Mouse (Mus musculus) heart, embryonic 11.5 days (tissue): Measurements from ENCODE around the gene Eipr1. TPM values are rescaled to one million over a fixed set of nuclear protein-coding genes. Genes with fewer than 3 reads are reported as not detected.

Source experiments
- ATAC-seq: fragments of 200-750 bp; cut with Nextera tagmentation; replicated peaks from 2 replicates; pipeline ENCODE4 v1.8.0; 2017; ENCODE audit warnings: moderate library complexity; ENCODE audit not compliant: insufficient number of reproducible peaks, low FRiP score, low TSS enrichment
- H3K27ac ChIP-seq: fragments of 300-500 bp; sonication (generic); 2 replicates; pipeline ENCODE4 v1.5.1; 2014; ENCODE audit warnings: mild to moderate bottlenecking, low read depth, low read length
- H3K27me3 ChIP-seq: fragments of 300-500 bp; sonication (generic); 2 replicates; pipeline ENCODE4 v1.6.1; 2014; ENCODE audit warnings: mild to moderate bottlenecking, low read length, mixed read lengths; ENCODE audit not compliant: control insufficient read depth, insufficient read depth
- H3K36me3 ChIP-seq: fragments of 300-500 bp; sonication (generic); 2 replicates; pipeline ENCODE4 v1.6.1; 2014; ENCODE audit warnings: mild to moderate bottlenecking, low read length, moderate library complexity, mixed read lengths; ENCODE audit not compliant: control insufficient read depth, insufficient read depth
- H3K4me1 ChIP-seq: fragments of 300-500 bp; sonication (generic); 2 replicates; pipeline ENCODE4 v1.6.1; 2014; ENCODE audit warnings: low read length; ENCODE audit not compliant: control insufficient read depth, insufficient read depth
- H3K4me2 ChIP-seq: fragments of 300-500 bp; sonication (generic); 2 replicates; pipeline ENCODE4 v1.6.1; 2014; ENCODE audit warnings: mild to moderate bottlenecking, moderate library complexity
- H3K4me3 ChIP-seq: fragments of 300-500 bp; sonication (generic); 2 replicates; pipeline ENCODE4 v1.5.1; 2014; ENCODE audit warnings: low read depth, low read length
- H3K9ac ChIP-seq: fragments of 300-500 bp; sonication (generic); 2 replicates; pipeline ENCODE4 v1.6.1; 2014; ENCODE audit warnings: mild to moderate bottlenecking, low read depth, low read length, moderate library complexity
- H3K9me3 ChIP-seq: fragments of 300-500 bp; sonication (generic); replicated peaks from 2 replicates; pipeline ENCODE4 v1.6.1; 2016; ENCODE audit warnings: low read length; ENCODE audit not compliant: control insufficient read depth
- WGBS: fragments of 180-500 bp; shearing (Covaris S2); extraction: QIAGEN DNeasy Blood & Tissue Kit; methylation state at CpG from one replicate; pipeline ENCODE4 v1.1.7; 2014; ENCODE audit not compliant: insufficient replicate concordance; 5-methylcytosine and 5-hydroxymethylcytosine counted together
- polyA plus RNA-seq: library from polyadenylated mRNA; unstranded; fragments of >200 nt; fragmentation: Nextera tagmentation; extraction: Ambion mirVana; gene quantifications from 2 replicates; pipeline ENCODE4 v1.2.1, GENCODE M21; 2014

The Eipr1 gene
- 26.0 and 27.5 TPM in 2 replicates for polyA plus RNA-seq

DNA sequence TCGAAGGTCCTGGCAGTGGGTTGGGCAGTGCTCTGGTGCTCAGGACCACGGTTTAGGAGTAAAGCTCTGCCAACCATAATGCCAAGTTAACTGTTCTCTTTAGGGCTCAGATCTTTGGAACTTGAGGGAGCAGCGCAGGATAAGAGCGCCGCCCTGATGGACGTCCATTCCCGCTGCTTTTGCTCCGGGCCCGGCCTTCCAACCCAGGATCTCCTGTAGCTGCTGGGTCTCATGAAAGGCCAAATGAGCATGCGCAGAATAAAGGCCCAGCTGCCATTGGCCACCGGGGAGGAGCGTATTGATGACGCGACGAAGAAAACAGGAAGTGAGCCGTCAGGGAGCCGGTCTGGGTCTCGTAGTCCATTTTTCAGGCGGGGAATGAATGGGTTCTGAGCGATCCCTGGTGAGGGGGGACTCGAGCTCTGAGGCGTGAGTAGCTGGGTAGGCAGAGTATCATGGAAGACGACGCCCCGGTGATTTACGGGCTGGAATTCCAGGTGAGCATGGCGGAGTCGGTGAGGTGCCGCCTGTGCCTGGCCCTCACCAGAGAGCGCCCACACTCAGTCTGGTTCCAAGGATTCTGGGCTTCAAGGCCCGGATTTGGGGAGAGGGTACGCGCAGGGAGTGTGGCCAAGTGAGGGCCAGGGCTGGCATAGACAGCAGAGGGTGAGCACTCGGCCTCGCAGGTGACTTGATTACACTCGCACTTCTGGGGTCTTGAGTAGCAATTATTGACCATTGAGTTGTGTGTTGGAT lies at the start of gene Eipr1:
Gene Eipr1, plus strand, starts transcription at position 296 of the 756 bp plus-strand sequence.
- no peaks in the 10 kb centered on the region for H3K27me3 ChIP-seq
- ATAC-seq = peak; percentile 81
- H3K4me1 ChIP-seq = 0 out of 2 replicates have a peak, but pooled peaks cover 7% of the 10 kb centered on the region
- H3K36me3 ChIP-seq = no peaks in the 10 kb centered on the region
- H3K9me3 ChIP-seq = no peaks in the 10 kb centered on the region
- H3K9ac ChIP-seq = peak within 1 kb of the TSS; percentile 79
- peak within 1 kb of the TSS; percentile 82 for H3K4me2 ChIP-seq
- 4% methylated on average over 36 of the region's 36 CpGs for WGBS
- H3K27ac ChIP-seq = peak within 1 kb of the TSS; percentile 30; the same call in 1 of the 2 replicates
- peak within 1 kb of the TSS; percentile 83 for H3K4me3 ChIP-seq

DNA sequence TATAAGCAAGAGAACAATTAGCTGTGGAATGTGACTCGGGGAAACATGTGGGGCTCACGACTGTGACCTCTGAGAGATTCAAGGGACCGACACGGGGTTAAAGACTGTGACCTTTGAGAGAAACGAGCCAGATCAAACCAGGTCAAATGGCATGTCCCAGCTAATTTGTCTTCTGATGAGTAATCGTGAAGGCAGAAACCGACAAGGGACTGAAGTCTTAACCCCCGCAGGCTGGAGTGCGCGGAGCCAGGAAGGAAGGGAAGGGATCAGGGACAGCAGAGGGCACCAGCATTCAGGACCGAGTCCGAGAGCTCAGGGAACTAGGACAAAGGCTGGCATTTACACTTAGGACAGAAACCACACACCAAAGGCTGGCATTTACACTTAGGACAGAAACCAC lies 47.2 kb upstream of the Eipr1 start:
- Histone ChIP-seq H3K9me3 (no peaks in the 10 kb centered on the region), H3K27me3 (0 out of 2 replicates have a peak, but pooled peaks cover 2% of the 10 kb centered on the region), H3K4me1 (peaks cover 12% of the 10 kb centered on the region), H3K4me3 (no peak overlapping the region), H3K27ac (no peak overlapping the region), H3K36me3 (no peaks in the 10 kb centered on the region), H3K9ac (no peak overlapping the region), H3K4me2 (no peak overlapping the region)
- 46% methylated on average over 12 of the region's 12 CpGs for WGBS
- no peak for ATAC-seq

DNA sequence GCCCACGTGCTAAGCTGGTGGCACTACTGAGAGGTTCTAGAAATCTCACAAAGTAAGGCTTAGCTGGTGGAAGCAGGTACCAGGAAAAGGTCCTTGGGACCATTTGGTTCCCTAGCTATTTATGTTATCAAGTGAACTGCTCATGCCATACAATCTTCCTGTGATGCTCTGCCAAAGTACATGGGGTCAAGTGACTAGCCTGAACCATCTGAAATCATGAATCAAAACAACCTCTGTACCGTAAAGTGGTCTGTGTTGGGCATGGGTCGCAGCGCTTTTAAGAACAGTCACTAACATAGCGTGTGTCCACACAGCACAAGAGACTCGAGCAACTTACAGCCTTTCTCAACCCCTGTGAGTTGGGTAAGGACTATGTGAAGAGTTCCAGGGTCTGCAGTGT lies 46.4 kb upstream of the Eipr1 start:
- Histone ChIP-seq H3K9ac (no peak overlapping the region), H3K9me3 (no peaks in the 10 kb centered on the region), H3K4me1 (peaks cover 8% of the 10 kb centered on the region), H3K27me3 (0 out of 2 replicates have a peak, but pooled peaks cover 2% of the 10 kb centered on the region), H3K27ac (no peak overlapping the region), H3K36me3 (no peaks in the 10 kb centered on the region), H3K4me2 (no peak overlapping the region), H3K4me3 (no peak overlapping the region)
- 91% methylated on average over 6 of the region's 6 CpGs for WGBS
- ATAC-seq = no peak

DNA sequence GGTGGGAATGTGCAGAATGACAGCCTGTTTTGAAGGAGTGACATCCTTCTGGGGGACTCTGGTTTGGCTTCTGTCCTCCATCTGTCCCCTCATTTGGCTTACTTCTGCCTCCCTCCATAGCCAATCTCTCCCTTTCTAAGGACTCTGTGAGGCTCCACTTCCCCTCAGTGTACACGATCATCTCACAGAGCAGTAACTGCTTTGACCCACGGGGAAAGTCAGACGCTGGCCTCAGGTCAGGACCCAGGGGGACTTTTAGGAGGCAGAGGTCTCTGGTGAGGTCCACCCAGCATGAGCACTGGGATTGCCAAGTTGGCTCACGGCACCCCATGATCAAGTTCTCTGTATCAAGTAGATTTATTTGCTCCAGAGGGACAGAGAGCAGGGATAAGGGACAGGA lies 43.4 kb upstream of the Eipr1 start:
- 78% methylated on average over 4 of the region's 4 CpGs for WGBS
- ATAC-seq = no peak
- Histone ChIP-seq H3K4me1 (no peaks in the 10 kb centered on the region), H3K36me3 (peaks cover 5% of the 10 kb centered on the region; the same call in 1 of the 2 replicates), H3K4me3 (no peak overlapping the region), H3K27ac (no peak overlapping the region), H3K9me3 (no peaks in the 10 kb centered on the region), H3K27me3 (no peaks in the 10 kb centered on the region), H3K4me2 (no peak overlapping the region), H3K9ac (no peak overlapping the region)

DNA sequence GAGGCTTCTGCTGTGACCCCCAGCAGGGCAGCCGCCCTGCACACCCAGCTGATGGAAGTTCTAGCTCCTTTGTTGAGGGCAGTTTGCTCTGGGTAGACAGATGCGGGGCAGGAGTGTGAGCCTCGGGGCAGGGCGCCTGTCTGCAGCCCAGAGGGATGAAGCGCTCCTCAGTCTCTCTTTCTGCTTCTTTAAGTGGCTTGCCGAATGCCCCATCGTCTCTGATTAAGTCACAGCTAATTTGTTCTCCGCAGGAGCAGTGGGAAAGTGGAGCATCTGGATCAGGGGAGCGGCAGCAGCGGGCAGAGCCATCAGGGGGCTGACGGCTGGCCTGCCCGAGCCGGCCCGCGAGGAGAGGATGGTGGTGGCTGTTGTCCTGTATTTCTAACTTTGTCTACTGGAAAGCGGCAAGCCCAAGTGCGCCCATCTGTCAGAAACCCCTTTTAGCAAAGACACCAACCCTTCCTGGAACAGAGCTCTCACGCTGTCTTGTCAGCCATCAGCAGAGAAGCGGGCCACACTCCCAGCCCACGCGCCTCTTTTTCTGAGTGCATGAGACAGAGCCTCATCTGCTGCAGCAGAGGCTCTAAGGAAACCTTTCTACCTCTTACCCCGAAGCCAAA lies 40.9 kb upstream of the Eipr1 start:
- Histone ChIP-seq H3K9me3 (no peaks in the 10 kb centered on the region), H3K4me2 (no peak overlapping the region), H3K27ac (no peak overlapping the region), H3K9ac (no peak overlapping the region), H3K4me3 (no peak overlapping the region), H3K36me3 (peaks cover 5% of the 10 kb centered on the region; the same call in 1 of the 2 replicates), H3K27me3 (no peaks in the 10 kb centered on the region), H3K4me1 (no peaks in the 10 kb centered on the region)
- 74% methylated on average over 22 of the region's 22 CpGs for WGBS
- no peak for ATAC-seq

DNA sequence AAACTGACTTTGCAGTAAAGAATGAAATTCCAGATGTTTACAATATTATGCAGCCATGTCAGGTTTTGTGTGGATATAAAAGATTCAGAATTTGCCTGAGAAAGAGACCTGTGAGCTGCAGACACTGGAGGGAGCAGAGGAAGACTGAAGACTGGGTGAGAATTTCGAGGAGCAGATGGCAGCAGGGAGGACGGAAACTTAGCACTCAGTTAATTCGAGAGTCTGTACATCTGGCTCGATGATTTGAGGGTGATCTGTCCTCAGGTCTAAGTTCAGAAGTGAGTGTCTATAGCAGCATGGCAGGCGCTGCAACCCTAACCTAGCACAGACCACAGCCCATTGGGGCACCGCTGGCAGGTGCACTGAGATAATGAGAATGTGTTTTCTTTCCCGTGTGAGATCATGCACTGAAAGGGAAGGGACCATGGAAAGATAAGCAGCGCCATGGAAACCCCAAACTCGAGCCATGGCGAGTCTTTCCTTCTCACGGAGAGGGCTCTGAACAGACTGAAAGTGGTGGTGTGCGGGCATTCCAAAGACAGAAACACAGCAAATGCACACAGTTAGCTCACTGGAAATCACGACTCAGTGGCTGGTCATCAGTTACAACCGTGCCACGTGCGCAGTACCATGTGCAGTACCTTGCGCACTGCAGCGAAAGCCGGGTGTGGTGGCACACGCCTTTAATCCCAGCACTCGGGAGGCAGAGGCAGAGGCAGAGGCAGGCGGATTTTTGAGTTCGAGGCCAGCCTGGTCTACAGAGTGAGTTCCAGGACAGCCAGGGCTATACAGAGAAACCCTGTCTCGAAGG lies 36.6 kb upstream of the Eipr1 start:
- ATAC-seq = no peak
- H3K4me1 ChIP-seq = no peaks in the 10 kb centered on the region
- H3K27ac ChIP-seq = no peak overlapping the region
- WGBS = 76% methylated on average over 24 of the region's 24 CpGs
- H3K4me2 ChIP-seq = no peak overlapping the region
- H3K4me3 ChIP-seq = no peak overlapping the region
- H3K36me3 ChIP-seq = peaks cover 10% of the 10 kb centered on the region
- H3K27me3 ChIP-seq = no peaks in the 10 kb centered on the region
- H3K9ac ChIP-seq = no peak overlapping the region
- no peaks in the 10 kb centered on the region for H3K9me3 ChIP-seq

DNA sequence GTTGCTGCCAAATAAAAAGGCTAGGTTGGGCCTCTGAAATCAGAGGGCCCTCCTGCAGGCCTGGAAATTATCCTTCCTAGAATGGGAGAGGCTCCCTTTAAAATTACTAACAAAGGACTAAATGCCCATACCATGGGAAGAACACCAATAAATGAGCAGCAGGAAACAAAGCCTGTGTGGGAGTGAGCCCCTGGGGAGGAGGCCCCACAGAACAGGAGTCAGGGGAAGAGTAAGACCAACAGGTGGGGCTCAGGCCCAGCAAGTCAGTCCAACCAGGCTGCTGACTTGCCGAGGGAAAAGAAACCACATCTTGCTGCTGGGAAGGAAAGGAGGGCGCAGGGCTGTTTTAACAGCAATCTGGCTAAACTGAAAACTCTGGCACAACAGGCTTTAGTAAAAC lies 34.5 kb upstream of the Eipr1 start:
- Histone ChIP-seq H3K27me3 (no peaks in the 10 kb centered on the region), H3K4me3 (no peak overlapping the region), H3K4me2 (no peak overlapping the region), H3K36me3 (peaks cover 12% of the 10 kb centered on the region), H3K9ac (no peak overlapping the region), H3K9me3 (no peaks in the 10 kb centered on the region), H3K27ac (no peak overlapping the region), H3K4me1 (no peaks in the 10 kb centered on the region)
- 83% methylated on average over 2 of the region's 2 CpGs for WGBS
- ATAC-seq = no peak

DNA sequence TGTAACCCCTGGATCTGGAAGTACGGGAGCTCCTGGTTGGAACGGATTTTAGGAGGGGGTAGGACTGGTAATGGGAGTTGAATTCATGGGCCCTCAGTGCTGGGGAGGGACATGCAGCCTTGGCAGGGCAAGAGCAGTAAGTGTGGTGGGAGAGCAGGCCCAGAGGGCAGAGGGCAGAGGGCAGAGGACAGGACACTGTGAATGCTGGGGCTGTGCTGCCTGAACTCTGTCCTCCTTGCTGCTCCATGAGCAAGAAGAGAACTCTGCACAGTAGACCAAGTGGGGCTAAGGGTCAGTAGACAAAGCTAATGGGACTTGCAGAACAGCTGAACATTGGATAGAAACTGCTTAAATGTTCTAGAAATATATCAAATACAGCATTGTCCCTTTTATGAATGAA lies 33.5 kb upstream of the Eipr1 start:
- no peak overlapping the region for H3K4me2 ChIP-seq
- no peaks in the 10 kb centered on the region for H3K27me3 ChIP-seq
- no peak overlapping the region for H3K9ac ChIP-seq
- no peaks in the 10 kb centered on the region for H3K4me1 ChIP-seq
- ATAC-seq = no peak
- H3K27ac ChIP-seq = no peak overlapping the region
- H3K9me3 ChIP-seq = no peaks in the 10 kb centered on the region
- 87% methylated on average over 2 of the region's 2 CpGs for WGBS
- peaks cover 12% of the 10 kb centered on the region for H3K36me3 ChIP-seq
- H3K4me3 ChIP-seq = no peak overlapping the region
